Mouse (Mus musculus) myocyte (in vitro differentiated cells): Measurements from ENCODE around the gene Hoxb9.

Experiments used
- MYOD1 ChIP-seq, 3 experiments: IDR thresholded peaks; one replicate each; pipeline ENCODE4 v1.6.1; 2011; ENCODE audit warnings: control low read depth in 2 of 3, low read depth in 2 of 3, mild to moderate bottlenecking in 2 of 3, moderate library complexity in 1 of 3; ENCODE audit not compliant: insufficient read length in 2 of 3, control insufficient read depth in 1 of 3
- POLR2A ChIP-seq: IDR thresholded peaks from one replicate; pipeline ENCODE4 v1.6.1; 2011; ENCODE audit warnings: low read depth, mild to moderate bottlenecking, control low read depth, moderate library complexity; ENCODE audit not compliant: insufficient read length

- no peak for TF ChIP-seq POLR2A
- TF ChIP-seq MYOD1 (IDR thresholded peaks at IDR 0.05; ENCODE audit: control insufficient read depth in 1 of 3, insufficient read length in 2 of 3, low read depth in 2 of 3): no peak
Measured at GRCm38 (mm10) chr11:96234906-96235305, 36.4 kb upstream of the Hoxb9 start.
